Mouse (Mus musculus): Measurements from ENCODE around the gene Pcbd2. TPM values are rescaled to one million over a fixed set of nuclear protein-coding genes. Genes with fewer than 3 reads are reported as not detected.

Gene Pcbd2
- polyA plus RNA-seq, 1 experiment from 2014 or later: 40.8 TPM

DNA sequence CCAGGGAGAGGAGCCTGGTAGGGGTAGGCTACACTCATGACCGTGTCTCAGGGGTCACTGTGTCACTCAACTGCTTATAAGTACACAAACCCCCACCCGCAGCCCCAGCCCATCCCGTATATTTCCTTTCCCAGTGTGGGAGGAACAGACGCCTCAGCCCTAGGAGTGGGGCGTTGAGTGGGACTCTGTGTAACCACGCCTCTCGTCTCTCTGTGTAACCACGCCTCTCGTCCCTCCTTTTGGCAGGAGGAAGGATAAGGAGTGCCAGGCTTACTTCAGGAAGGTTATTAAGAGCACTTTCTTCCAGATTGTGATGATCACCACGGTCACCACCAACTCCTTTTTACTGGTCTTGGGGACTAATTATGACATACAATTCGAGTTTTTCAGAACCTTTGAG is 59.0 kb downstream of the Pcbd2 start:
- H3K9me3 ChIP-seq (replicated peaks; ENCODE audit: control insufficient read depth, low read length): no peaks in the 10 kb centered on the region
- no peak overlapping the region for H3K27ac ChIP-seq (replicated peaks; ENCODE audit: low read depth, low read length)
- H3K4me1 ChIP-seq (ENCODE audit: control insufficient read depth, insufficient read depth, low read length): no peaks in the 10 kb centered on the region
- ATAC-seq (replicated peaks; ENCODE audit: insufficient number of reproducible peaks, low FRiP score, low TSS enrichment, low read depth): no peak
- H3K4me2 ChIP-seq (ENCODE audit: low read depth, low read length): no peak overlapping the region
- no peak overlapping the region for H3K9ac ChIP-seq (replicated peaks; ENCODE audit: low read length)
- no peaks in the 10 kb centered on the region for H3K27me3 ChIP-seq (ENCODE audit: control insufficient read depth, insufficient read depth, low read length)
- DNase-seq (ENCODE audit: low spot score): no peak
- no peak overlapping the region for H3K4me3 ChIP-seq (ENCODE audit: low read depth, low read length)
- 84% methylated on average over 11 of the region's 11 CpGs for WGBS
- no peaks in the 10 kb centered on the region for H3K36me3 ChIP-seq (replicated peaks; ENCODE audit: control insufficient read depth, insufficient read depth, low read depth, low read length)

DNA sequence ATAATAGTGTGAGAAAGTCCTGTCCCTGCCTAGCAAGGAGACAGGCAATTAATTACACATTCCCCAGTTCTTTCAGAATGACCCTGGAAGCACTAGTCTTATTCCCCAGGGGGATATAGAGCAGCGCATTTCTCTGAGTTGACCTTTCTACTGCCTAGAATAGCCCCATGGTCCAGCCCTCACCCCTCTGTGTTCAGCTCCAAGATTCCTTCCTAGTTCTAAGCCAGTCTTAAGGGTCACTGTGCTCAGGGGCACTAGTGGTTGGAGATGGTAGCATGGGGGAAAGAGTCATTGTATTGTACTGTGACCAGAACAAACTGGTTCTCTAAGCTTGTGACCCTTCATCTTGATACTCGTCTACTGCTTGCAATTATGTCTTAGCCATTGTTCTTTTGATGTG is 74.1 kb downstream of the Pcbd2 start:
- Histone ChIP-seq H3K9ac (replicated peaks; ENCODE audit: low read length) (no peak overlapping the region), H3K36me3 (replicated peaks; ENCODE audit: control insufficient read depth, insufficient read depth, low read depth, low read length) (no peaks in the 10 kb centered on the region), H3K27me3 (ENCODE audit: control insufficient read depth, insufficient read depth, low read length) (no peaks in the 10 kb centered on the region), H3K9me3 (replicated peaks; ENCODE audit: control insufficient read depth, low read length) (no peaks in the 10 kb centered on the region), H3K4me2 (ENCODE audit: low read depth, low read length) (no peak overlapping the region), H3K27ac (replicated peaks; ENCODE audit: low read depth, low read length) (no peak overlapping the region), H3K4me1 (ENCODE audit: control insufficient read depth, insufficient read depth, low read length) (no peaks in the 10 kb centered on the region), H3K4me3 (ENCODE audit: low read depth, low read length) (no peak overlapping the region)
- DNase-seq (ENCODE audit: low spot score): no peak
- no peak for ATAC-seq (replicated peaks; ENCODE audit: insufficient number of reproducible peaks, low FRiP score, low TSS enrichment, low read depth)
- WGBS: 67% methylated on average over 2 of the region's 2 CpGs

DNA sequence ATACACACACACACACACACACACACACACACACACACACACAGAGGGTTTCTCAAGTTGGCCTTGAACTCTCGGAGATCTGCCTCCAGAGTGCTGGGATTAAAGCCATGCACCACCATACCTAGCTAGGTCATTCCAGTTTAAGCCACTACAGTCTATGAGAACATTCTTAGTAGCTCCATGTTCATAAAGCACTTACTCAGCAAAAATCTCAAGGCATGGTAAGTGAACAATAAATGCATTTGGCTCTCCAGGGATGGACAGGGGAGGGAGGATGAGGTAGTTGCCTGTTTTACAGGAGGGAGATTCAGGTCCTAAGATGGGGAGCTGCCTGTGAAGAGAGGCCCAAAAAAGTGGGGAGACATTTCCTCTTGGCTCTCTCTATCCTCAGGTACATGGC is 76.8 kb downstream of the Pcbd2 start:
- Histone ChIP-seq H3K4me1 (ENCODE audit: control insufficient read depth, insufficient read depth, low read length) (no peaks in the 10 kb centered on the region), H3K4me3 (ENCODE audit: low read depth, low read length) (no peak overlapping the region), H3K36me3 (replicated peaks; ENCODE audit: control insufficient read depth, insufficient read depth, low read depth, low read length) (no peaks in the 10 kb centered on the region), H3K27me3 (ENCODE audit: control insufficient read depth, insufficient read depth, low read length) (no peaks in the 10 kb centered on the region), H3K9ac (replicated peaks; ENCODE audit: low read length) (no peak overlapping the region), H3K27ac (replicated peaks; ENCODE audit: low read depth, low read length) (no peak overlapping the region), H3K4me2 (ENCODE audit: low read depth, low read length) (no peak overlapping the region), H3K9me3 (replicated peaks; ENCODE audit: control insufficient read depth, low read length) (no peaks in the 10 kb centered on the region)
- ATAC-seq (replicated peaks; ENCODE audit: insufficient number of reproducible peaks, low FRiP score, low TSS enrichment, low read depth) (no peak), DNase-seq (ENCODE audit: low spot score) (no peak)
- 81% methylated on average over 1 of the region's 1 CpGs for WGBS

DNA sequence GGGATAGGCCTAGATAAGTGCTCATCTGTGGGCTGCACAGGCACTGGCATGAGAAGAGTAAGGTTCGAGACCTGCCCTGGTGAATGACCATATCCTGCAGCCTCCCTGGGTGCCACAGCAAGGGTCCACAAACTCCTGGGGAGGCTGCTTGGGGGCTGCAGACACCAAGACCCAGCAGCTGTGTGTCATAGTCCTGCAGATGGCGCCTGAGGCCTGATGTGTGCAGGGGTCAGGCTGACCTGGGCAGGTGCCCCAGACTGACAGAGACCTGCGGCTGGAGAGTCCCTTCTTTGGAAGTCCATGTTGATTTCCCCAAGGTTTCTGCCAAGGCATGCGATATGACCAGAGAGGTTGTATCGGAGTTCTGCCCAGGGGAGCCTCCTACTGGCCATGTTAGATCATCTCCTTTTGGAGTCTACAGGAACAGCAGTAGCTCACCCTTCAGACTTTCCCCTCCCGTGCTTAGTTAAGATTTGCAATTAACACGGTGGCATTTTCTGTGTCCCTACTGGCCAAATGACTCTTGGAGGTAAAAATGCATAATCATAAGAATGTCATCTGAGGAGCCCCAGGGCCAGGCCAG is 82.0 kb downstream of the Pcbd2 start:
- ATAC-seq (replicated peaks; ENCODE audit: insufficient number of reproducible peaks, low FRiP score, low TSS enrichment, low read depth): no peak
- Histone ChIP-seq H3K4me2 (ENCODE audit: low read depth, low read length) (no peak overlapping the region), H3K27ac (replicated peaks; ENCODE audit: low read depth, low read length) (no peak overlapping the region), H3K27me3 (ENCODE audit: control insufficient read depth, insufficient read depth, low read length) (no peaks in the 10 kb centered on the region), H3K4me1 (ENCODE audit: control insufficient read depth, insufficient read depth, low read length) (no peaks in the 10 kb centered on the region), H3K36me3 (replicated peaks; ENCODE audit: control insufficient read depth, insufficient read depth, low read depth, low read length) (no peaks in the 10 kb centered on the region), H3K9me3 (replicated peaks; ENCODE audit: control insufficient read depth, low read length) (no peaks in the 10 kb centered on the region), H3K9ac (replicated peaks; ENCODE audit: low read length) (no peak overlapping the region), H3K4me3 (ENCODE audit: low read depth, low read length) (no peak overlapping the region)
- DNase-seq (ENCODE audit: low spot score): no peak
- WGBS: 74% methylated on average over 7 of the region's 7 CpGs

DNA sequence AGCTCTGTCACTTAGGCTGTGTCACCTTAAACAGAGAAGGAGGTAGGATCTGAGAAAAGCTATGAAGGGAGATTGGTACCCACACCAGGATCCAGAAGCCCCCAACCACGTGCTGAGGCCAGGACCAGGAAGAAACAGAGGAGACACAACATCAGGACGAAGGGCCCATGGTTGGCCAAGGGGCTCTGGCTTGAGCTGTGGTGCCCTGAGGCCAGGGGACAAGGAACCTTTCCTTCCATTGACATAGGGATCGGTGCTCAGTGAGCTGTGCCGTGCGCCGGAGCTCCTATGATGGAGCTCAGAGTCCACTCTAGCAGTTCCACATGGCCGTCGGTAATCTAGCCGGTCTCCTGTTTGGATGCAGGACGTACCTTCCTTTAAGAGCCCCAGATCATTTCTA is 82.5 kb downstream of the Pcbd2 start:
- no peak overlapping the region for H3K4me2 ChIP-seq (ENCODE audit: low read depth, low read length)
- H3K9me3 ChIP-seq (replicated peaks; ENCODE audit: control insufficient read depth, low read length): no peaks in the 10 kb centered on the region
- H3K27me3 ChIP-seq (ENCODE audit: control insufficient read depth, insufficient read depth, low read length): no peaks in the 10 kb centered on the region
- 88% methylated on average over 10 of the region's 10 CpGs for WGBS
- no peak overlapping the region for H3K27ac ChIP-seq (replicated peaks; ENCODE audit: low read depth, low read length)
- H3K36me3 ChIP-seq (replicated peaks; ENCODE audit: control insufficient read depth, insufficient read depth, low read depth, low read length): no peaks in the 10 kb centered on the region
- DNase-seq (ENCODE audit: low spot score) (no peak), ATAC-seq (replicated peaks; ENCODE audit: insufficient number of reproducible peaks, low FRiP score, low TSS enrichment, low read depth) (no peak)
- no peaks in the 10 kb centered on the region for H3K4me1 ChIP-seq (ENCODE audit: control insufficient read depth, insufficient read depth, low read length)
- H3K9ac ChIP-seq (replicated peaks; ENCODE audit: low read length): no peak overlapping the region
- no peak overlapping the region for H3K4me3 ChIP-seq (ENCODE audit: low read depth, low read length)

DNA sequence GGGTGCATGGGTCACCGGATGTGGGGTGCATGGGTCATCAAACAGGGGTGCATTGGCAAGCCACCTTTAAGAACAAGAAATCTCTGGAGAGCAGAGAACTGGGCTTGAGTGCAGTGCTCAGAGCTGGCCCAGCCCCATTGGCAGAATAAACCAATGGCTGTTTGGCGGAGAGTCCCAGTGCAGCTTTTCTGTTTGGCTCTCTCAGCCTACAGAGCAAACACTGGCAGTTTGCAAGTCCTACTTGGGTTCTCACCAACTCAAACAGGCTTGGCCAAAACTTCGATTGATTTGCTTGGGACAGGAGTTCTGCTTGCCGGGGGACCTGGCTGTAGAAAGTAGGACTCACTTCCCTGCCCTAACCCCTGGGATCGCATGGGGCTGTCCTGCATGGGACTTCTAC is 83.8 kb downstream of the Pcbd2 start:
- Histone ChIP-seq H3K9ac (replicated peaks; ENCODE audit: low read length) (no peak overlapping the region), H3K4me2 (ENCODE audit: low read depth, low read length) (no peak overlapping the region), H3K27me3 (ENCODE audit: control insufficient read depth, insufficient read depth, low read length) (no peaks in the 10 kb centered on the region), H3K27ac (replicated peaks; ENCODE audit: low read depth, low read length) (no peak overlapping the region), H3K4me1 (ENCODE audit: control insufficient read depth, insufficient read depth, low read length) (no peaks in the 10 kb centered on the region), H3K36me3 (replicated peaks; ENCODE audit: control insufficient read depth, insufficient read depth, low read depth, low read length) (no peaks in the 10 kb centered on the region), H3K4me3 (ENCODE audit: low read depth, low read length) (no peak overlapping the region), H3K9me3 (replicated peaks; ENCODE audit: control insufficient read depth, low read length) (no peaks in the 10 kb centered on the region)
- WGBS: 76% methylated on average over 5 of the region's 5 CpGs
- no peak for DNase-seq (ENCODE audit: low spot score)
- no peak for ATAC-seq (replicated peaks; ENCODE audit: insufficient number of reproducible peaks, low FRiP score, low TSS enrichment, low read depth)

DNA sequence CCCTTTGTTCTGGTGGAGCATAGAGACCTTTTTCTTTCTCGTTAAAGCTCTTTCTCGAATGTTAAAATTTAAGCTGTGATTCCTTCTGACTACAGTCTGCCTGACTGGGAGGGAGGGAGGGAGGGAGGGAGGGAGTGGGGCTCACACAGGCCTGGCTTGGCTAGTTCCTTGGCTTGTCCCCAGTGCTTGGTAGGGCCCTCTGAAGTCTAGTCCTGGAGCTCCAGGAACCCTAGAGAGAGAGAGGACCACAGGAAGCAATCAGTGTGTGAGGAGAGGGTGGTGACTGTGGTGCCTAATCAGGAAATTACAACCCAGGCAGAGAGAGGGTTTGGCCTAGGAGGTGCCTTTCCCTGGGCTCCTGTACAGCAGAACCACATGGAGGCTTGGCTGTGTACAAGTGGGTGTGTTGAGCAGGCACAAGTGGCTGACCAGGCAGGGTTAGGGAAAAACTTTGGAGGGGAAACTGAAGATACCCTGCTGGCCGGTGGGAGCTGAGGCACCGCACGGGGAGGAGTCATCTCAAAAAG is 86.4 kb downstream of the Pcbd2 start:
- no peak overlapping the region for H3K4me3 ChIP-seq (ENCODE audit: low read depth, low read length)
- DNase-seq (ENCODE audit: low spot score) (no peak), ATAC-seq (replicated peaks; ENCODE audit: insufficient number of reproducible peaks, low FRiP score, low TSS enrichment, low read depth) (no peak)
- no peaks in the 10 kb centered on the region for H3K9me3 ChIP-seq (replicated peaks; ENCODE audit: control insufficient read depth, low read length)
- no peaks in the 10 kb centered on the region for H3K4me1 ChIP-seq (ENCODE audit: control insufficient read depth, insufficient read depth, low read length)
- no peak overlapping the region for H3K27ac ChIP-seq (replicated peaks; ENCODE audit: low read depth, low read length)
- H3K36me3 ChIP-seq (replicated peaks; ENCODE audit: control insufficient read depth, insufficient read depth, low read depth, low read length): no peaks in the 10 kb centered on the region
- no peak overlapping the region for H3K4me2 ChIP-seq (ENCODE audit: low read depth, low read length)
- no peak overlapping the region for H3K9ac ChIP-seq (replicated peaks; ENCODE audit: low read length)
- no peaks in the 10 kb centered on the region for H3K27me3 ChIP-seq (ENCODE audit: control insufficient read depth, insufficient read depth, low read length)
- WGBS: 51% methylated on average over 5 of the region's 5 CpGs

DNA sequence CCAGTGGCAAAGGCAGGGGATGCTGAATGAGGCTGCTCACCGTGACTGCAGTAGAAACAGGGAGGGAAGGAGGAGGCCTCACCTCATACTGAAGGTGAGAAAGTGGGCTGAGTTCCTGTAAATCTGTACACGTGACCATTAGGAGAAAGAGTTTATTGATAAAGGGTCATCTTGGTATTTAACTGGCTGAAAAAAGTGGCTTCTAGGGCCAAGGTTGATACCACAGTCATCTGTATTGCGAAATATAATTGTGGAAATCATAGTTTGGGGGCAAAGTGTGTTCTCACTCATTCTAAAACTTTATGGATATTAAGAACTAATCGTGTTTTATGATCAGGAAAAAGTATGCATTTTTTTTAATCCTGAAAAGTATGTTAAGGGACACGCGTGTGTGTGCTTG is 87.7 kb downstream of the Pcbd2 start:
- no peaks in the 10 kb centered on the region for H3K9me3 ChIP-seq (replicated peaks; ENCODE audit: control insufficient read depth, low read length)
- no peak overlapping the region for H3K27ac ChIP-seq (replicated peaks; ENCODE audit: low read depth, low read length)
- no peak overlapping the region for H3K9ac ChIP-seq (replicated peaks; ENCODE audit: low read length)
- no peak overlapping the region for H3K4me2 ChIP-seq (ENCODE audit: low read depth, low read length)
- 82% methylated on average over 6 of the region's 6 CpGs for WGBS
- H3K27me3 ChIP-seq (ENCODE audit: control insufficient read depth, insufficient read depth, low read length): no peaks in the 10 kb centered on the region
- no peaks in the 10 kb centered on the region for H3K4me1 ChIP-seq (ENCODE audit: control insufficient read depth, insufficient read depth, low read length)
- no peak for DNase-seq (ENCODE audit: low spot score)
- ATAC-seq (replicated peaks; ENCODE audit: insufficient number of reproducible peaks, low FRiP score, low TSS enrichment, low read depth): no peak
- H3K36me3 ChIP-seq (replicated peaks; ENCODE audit: control insufficient read depth, insufficient read depth, low read depth, low read length): no peaks in the 10 kb centered on the region
- H3K4me3 ChIP-seq (ENCODE audit: low read depth, low read length): no peak overlapping the region

Data from embryonic facial prominence, embryonic 11.5 days (tissue).